Mouse (Mus musculus) T-helper 1 cell (primary cell): ENCODE measurements around the gene Hoga1.

Experiments
- in situ Hi-C: fragments of 300-600 bp; cut with MboI, MseI; formaldehyde crosslinking; loops from one replicate; pipeline ENCODE4 v1.15.1; 2025; ENCODE audit warnings: high pct_unique_total_duplicates

Gene Hoga1

GRCm38 (mm10) chr19:42045269-42046102, at the start of gene Hoga1:
Hoga1 (plus strand) TSS chr19:42045610.
- in situ Hi-C loops, result no loop called here

- in situ Hi-C loops, result no loop called here
Measured at GRCm38 (mm10) chr19:41997090-41997489, 48.3 kb upstream of the Hoga1 start.

- in situ Hi-C loops, result no loop called here
Measured at GRCm38 (mm10) chr19:41998770-41999548, 46.5 kb upstream of the Hoga1 start.

- in situ Hi-C loops, result no loop called here
Measured at GRCm38 (mm10) chr19:41999688-42000283, 45.6 kb upstream of the Hoga1 start.

GRCm38 (mm10) chr19:42000446-42000958, 44.9 kb upstream of the Hoga1 start:
- in situ Hi-C loops, result no loop called here

- in situ Hi-C loops, result no loop called here
Measured at GRCm38 (mm10) chr19:42001253-42001980, 44.0 kb upstream of the Hoga1 start.

GRCm38 (mm10) chr19:42004258-42004657, 41.2 kb upstream of the Hoga1 start:
- in situ Hi-C loops, result no loop called here

- in situ Hi-C loops, result no loop called here
Measured at GRCm38 (mm10) chr19:42005616-42006015, 39.8 kb upstream of the Hoga1 start.

GRCm38 (mm10) chr19:42006568-42006967, 38.8 kb upstream of the Hoga1 start:
- in situ Hi-C loops, result no loop called here

GRCm38 (mm10) chr19:42008586-42008985, 36.8 kb upstream of the Hoga1 start:
- in situ Hi-C loops, result no loop called here

GRCm38 (mm10) chr19:42009067-42009466, 36.3 kb upstream of the Hoga1 start:
- in situ Hi-C loops, result no loop called here

GRCm38 (mm10) chr19:42010436-42010835, 35.0 kb upstream of the Hoga1 start:
- in situ Hi-C loops, result no loop called here

GRCm38 (mm10) chr19:42011123-42011522, 34.3 kb upstream of the Hoga1 start:
- in situ Hi-C loops, result no loop called here

- in situ Hi-C loops, result no loop called here
Measured at GRCm38 (mm10) chr19:42014231-42014825, 31.1 kb upstream of the Hoga1 start.

- in situ Hi-C loops, result no loop called here
Measured at GRCm38 (mm10) chr19:42015001-42015400, 30.4 kb upstream of the Hoga1 start.

GRCm38 (mm10) chr19:42016251-42016650, 29.2 kb upstream of the Hoga1 start:
- in situ Hi-C loops, result no loop called here

- in situ Hi-C loops, result no loop called here
Measured at GRCm38 (mm10) chr19:42016840-42017239, 28.6 kb upstream of the Hoga1 start.

GRCm38 (mm10) chr19:42017399-42018247, 27.8 kb upstream of the Hoga1 start:
- in situ Hi-C loops, result no loop called here

- in situ Hi-C loops, result no loop called here
Measured at GRCm38 (mm10) chr19:42019011-42019522, 26.3 kb upstream of the Hoga1 start.
